Mouse (Mus musculus): ENCODE results near the gene Msh6.
"Not testable (repeated sequence)": the region's sequence is repeated elsewhere in the genome, so short reads cannot be mapped to it uniquely, and the experiment has no call there.

The Msh6 gene

GRCm38 (mm10) chr17:87982112-87982511 lies 7.2 kb downstream of the Msh6 start:
- no peak for DNase-seq

- DNase-seq, result no peak
These were observed 8.5 kb downstream of the Msh6 start for GRCm38 (mm10) chr17:87983313-87983712.

- no peak for DNase-seq
These were observed 9.8 kb downstream of the Msh6 start for GRCm38 (mm10) chr17:87984440-87985214.

GRCm38 (mm10) chr17:87985916-87986315 lies 11.1 kb downstream of the Msh6 start:
- no peak for DNase-seq

GRCm38 (mm10) chr17:87987507-87987906 lies 12.6 kb downstream of the Msh6 start:
- DNase-seq, result no peak

GRCm38 (mm10) chr17:87992154-87992553 lies 17.3 kb downstream of the Msh6 start:
- DNase-seq, result no peak

GRCm38 (mm10) chr17:87993338-87993737 lies 18.5 kb downstream of the Msh6 start:
- no peak for DNase-seq

- DNase-seq, result no peak
These were observed 22.9 kb downstream of the Msh6 start for GRCm38 (mm10) chr17:87997808-87998207.

- no peak for DNase-seq
These were observed 30.0 kb downstream of the Msh6 start for GRCm38 (mm10) chr17:88004892-88005291.

- DNase-seq, result no peak
These were observed 32.1 kb downstream of the Msh6 start for GRCm38 (mm10) chr17:88006956-88007355.

- DNase-seq, result no peak
These were observed 39.6 kb downstream of the Msh6 start for GRCm38 (mm10) chr17:88014456-88014855.

- DNase-seq, result not testable (repeated sequence)
These were observed 41.2 kb downstream of the Msh6 start for GRCm38 (mm10) chr17:88016027-88016426.

GRCm38 (mm10) chr17:88023924-88024323 lies 49.1 kb downstream of the Msh6 start:
- no peak for DNase-seq

GRCm38 (mm10) chr17:88025227-88025626 lies 50.4 kb downstream of the Msh6 start:
- DNase-seq, result peak; percentile 79

GRCm38 (mm10) chr17:88029194-88029970 lies 54.5 kb downstream of the Msh6 start:
- DNase-seq, result peak; percentile 28

- DNase-seq, result no peak
These were observed 56.9 kb downstream of the Msh6 start for GRCm38 (mm10) chr17:88031755-88032154.

GRCm38 (mm10) chr17:88034418-88034817 lies 59.6 kb downstream of the Msh6 start:
- no peak for DNase-seq

Data from retina, postnatal 1 day (tissue).